Mouse (Mus musculus) limb, embryonic 14.5 days (tissue): ENCODE measurements around the gene Nell1. TPM values are rescaled to one million over a fixed set of nuclear protein-coding genes. Genes with fewer than 3 reads are reported as not detected.
A peak's percentile ranks its signal among the peaks of the same experiment; 100 is the strongest.
"Not testable (repeated sequence)": the region's sequence is repeated elsewhere in the genome, so short reads cannot be mapped to it uniquely, and the experiment has no call there.

Experiments used
- ATAC-seq: fragments of 200-750 bp; cut with Nextera tagmentation; 2 replicates; pipeline ENCODE4 v1.8.0; 2017; ENCODE audit warnings: low read depth, moderate number of reproducible peaks, moderate TSS enrichment; ENCODE audit not compliant: low FRiP score
- DNase-seq: peaks from one replicate; pipeline ENCODE4 v3.0.0-alpha.2; 2015; ENCODE audit warnings: low spot score
- H3K27ac ChIP-seq: fragments of 300-500 bp; sonication (generic); replicated peaks from 2 replicates; pipeline ENCODE4 v1.5.1; 2014; ENCODE audit warnings: low read depth, mild to moderate bottlenecking, low read length, moderate library complexity, mixed read lengths
- H3K27me3 ChIP-seq: fragments of 300-500 bp; sonication (generic); 2 replicates; pipeline ENCODE4 v1.6.1; 2014; ENCODE audit warnings: low read length, mixed read lengths; ENCODE audit not compliant: control insufficient read depth, insufficient read depth
- H3K36me3 ChIP-seq: fragments of 300-500 bp; sonication (generic); 2 replicates; pipeline ENCODE4 v1.6.1; 2014; ENCODE audit warnings: mild to moderate bottlenecking, low read length, moderate library complexity, mixed read lengths; ENCODE audit not compliant: control insufficient read depth, insufficient read depth
- H3K4me1 ChIP-seq: fragments of 300-500 bp; sonication (generic); 2 replicates; pipeline ENCODE4 v1.6.1; 2014; ENCODE audit warnings: antibody characterized with exemption, low read length, mixed read lengths; ENCODE audit not compliant: control insufficient read depth, insufficient read depth
- H3K4me2 ChIP-seq: fragments of 300-500 bp; sonication (generic); replicated peaks from 2 replicates; pipeline ENCODE4 v1.6.1; 2014; ENCODE audit warnings: low read depth, mild to moderate bottlenecking, low read length, moderate library complexity; ENCODE audit not compliant: severe bottlenecking
- H3K4me3 ChIP-seq: fragments of 300-500 bp; sonication (generic); replicated peaks from 2 replicates; pipeline ENCODE4 v1.5.1; 2014; ENCODE audit warnings: low read length
- H3K9ac ChIP-seq: fragments of 300-500 bp; sonication (generic); 2 replicates; pipeline ENCODE4 v1.6.1; 2014; ENCODE audit warnings: mild to moderate bottlenecking, low read depth, low read length, moderate library complexity; ENCODE audit not compliant: severe bottlenecking
- H3K9me3 ChIP-seq: fragments of 300-500 bp; sonication (generic); 2 replicates; pipeline ENCODE4 v1.6.1; 2016; ENCODE audit warnings: low read length; ENCODE audit not compliant: control insufficient read depth
- POLR2A ChIP-seq: fragments of 200-500 bp; IDR thresholded peaks from 2 replicates; pipeline ENCODE4 v1.8.0; 2012; ENCODE audit warnings: inconsistent platforms, mild to moderate bottlenecking, moderate library complexity, borderline replicate concordance; ENCODE audit not compliant: insufficient read depth, insufficient read length; ENCODE audit errors: extremely low read depth
- WGBS: fragments of 180-500 bp; shearing (Covaris S2); extraction: QIAGEN DNeasy Blood & Tissue Kit; methylation state at CpG from one replicate; pipeline ENCODE4 v1.1.7; 2014; 5-methylcytosine and 5-hydroxymethylcytosine counted together
- polyA plus RNA-seq, 2 experiments: library from polyadenylated mRNA; depleted of rRNA in 1 of 2; stranded (reverse) in 1 of 2; unstranded in 1 of 2; fragments of >200 nt; fragmentation: Nextera tagmentation in 1 of 2; extraction: Ambion mirVana in 1 of 2; gene quantifications; 2 replicates each; pipeline versions ENCODE4 v1.2.1 to v1.2.3; 2012 to 2014

The Nell1 gene
- polyA plus RNA-seq (2012; rRNA removed) (4.8 and 5.5 TPM in 2 replicates), polyA plus RNA-seq (2014; fragmentation: Nextera tagmentation; extraction: Ambion mirVana) (4.2 and 5.2 TPM in 2 replicates)

GRCm38 (mm10) chr7:49974841-49975440 is at the start of gene Nell1:
Nell1 (plus strand) TSS chr7:49974864.
- Histone ChIP-seq H3K27ac (no peak within 1 kb of the TSS), H3K27me3 (peaks cover 62% of the 10 kb centered on the region)

DNA sequence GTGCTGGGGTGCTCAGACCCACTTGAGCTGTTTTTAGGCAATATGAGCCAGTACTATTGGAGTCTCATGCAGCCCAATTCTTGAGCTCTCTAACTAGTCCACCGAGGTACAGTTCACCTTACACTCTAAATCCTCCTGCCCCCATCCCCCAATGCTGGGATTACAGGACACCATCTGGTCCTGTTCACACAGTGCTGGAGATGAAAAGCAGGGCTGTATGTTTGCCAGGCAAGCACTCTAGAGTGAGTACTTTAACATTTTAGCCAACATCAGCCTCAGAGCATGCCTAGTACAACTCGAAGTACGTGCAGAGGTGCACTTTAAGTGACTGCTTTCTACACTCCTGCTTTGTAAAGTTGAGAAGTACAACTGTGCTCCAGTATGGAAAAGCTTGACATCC is 46.1 kb upstream of the Nell1 start:
- 29% methylated on average over 3 of the region's 3 CpGs for WGBS
- no peak; the same call in 1 of the 2 replicates for ATAC-seq

More at GRCm38 (mm10) chr7:49974841-49975440, at the start of gene Nell1:
- ATAC-seq: no peak
- Histone ChIP-seq H3K4me1 (peaks cover 4% of the 10 kb centered on the region; the same call in 1 of the 2 replicates), H3K4me3 (peak within 1 kb of the TSS; percentile 45), H3K36me3 (no peaks in the 10 kb centered on the region), H3K4me2 (peak within 1 kb of the TSS; percentile 88), H3K9me3 (no peaks in the 10 kb centered on the region), H3K9ac (peak within 1 kb of the TSS; percentile 45)
- WGBS: under 1% methylated on average over 46 of the region's 52 CpGs
- DNase-seq: no peak
- no peak for TF ChIP-seq POLR2A

DNA sequence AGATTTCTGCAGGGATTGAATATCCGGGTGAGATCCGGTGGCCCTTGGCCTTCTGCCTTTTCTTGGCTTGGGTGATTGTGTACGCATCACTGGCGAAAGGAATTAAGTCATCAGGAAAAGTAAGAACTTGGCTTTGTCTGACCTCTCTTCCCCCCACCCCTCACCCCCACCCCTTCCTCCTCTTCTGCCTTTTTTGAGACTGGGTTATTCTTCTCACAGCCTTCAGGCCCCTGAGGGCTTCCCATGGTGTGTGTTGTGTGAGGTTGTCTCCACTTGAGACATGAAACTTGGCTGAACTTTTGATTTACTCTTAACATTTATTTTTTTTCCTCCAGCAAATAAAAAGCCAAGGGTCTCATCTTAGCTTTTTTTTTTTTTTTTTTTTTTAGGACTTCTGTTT is 44.7 kb upstream of the Nell1 start:
- no peak for TF ChIP-seq POLR2A
- Histone ChIP-seq H3K27ac (no peak overlapping the region), H3K27me3 (no peaks in the 10 kb centered on the region), H3K9ac (no peak overlapping the region), H3K4me2 (no peak overlapping the region), H3K4me1 (no peaks in the 10 kb centered on the region), H3K9me3 (no peaks in the 10 kb centered on the region), H3K36me3 (no peaks in the 10 kb centered on the region), H3K4me3 (no peak overlapping the region)
- DNase-seq (no peak), ATAC-seq (peak; percentile 63; the same call in 1 of the 2 replicates)
- WGBS: 81% methylated on average over 4 of the region's 4 CpGs

More for the DNA sequence above, 46.1 kb upstream of the Nell1 start:
- no peak overlapping the region for H3K27ac ChIP-seq
- H3K4me2 ChIP-seq: no peak overlapping the region
- H3K4me3 ChIP-seq: no peak overlapping the region
- no peaks in the 10 kb centered on the region for H3K4me1 ChIP-seq
- H3K9ac ChIP-seq: no peak overlapping the region
- DNase-seq: peak; percentile 37
- no peaks in the 10 kb centered on the region for H3K27me3 ChIP-seq
- no peaks in the 10 kb centered on the region for H3K9me3 ChIP-seq
- no peak for TF ChIP-seq POLR2A
- no peaks in the 10 kb centered on the region for H3K36me3 ChIP-seq

DNA sequence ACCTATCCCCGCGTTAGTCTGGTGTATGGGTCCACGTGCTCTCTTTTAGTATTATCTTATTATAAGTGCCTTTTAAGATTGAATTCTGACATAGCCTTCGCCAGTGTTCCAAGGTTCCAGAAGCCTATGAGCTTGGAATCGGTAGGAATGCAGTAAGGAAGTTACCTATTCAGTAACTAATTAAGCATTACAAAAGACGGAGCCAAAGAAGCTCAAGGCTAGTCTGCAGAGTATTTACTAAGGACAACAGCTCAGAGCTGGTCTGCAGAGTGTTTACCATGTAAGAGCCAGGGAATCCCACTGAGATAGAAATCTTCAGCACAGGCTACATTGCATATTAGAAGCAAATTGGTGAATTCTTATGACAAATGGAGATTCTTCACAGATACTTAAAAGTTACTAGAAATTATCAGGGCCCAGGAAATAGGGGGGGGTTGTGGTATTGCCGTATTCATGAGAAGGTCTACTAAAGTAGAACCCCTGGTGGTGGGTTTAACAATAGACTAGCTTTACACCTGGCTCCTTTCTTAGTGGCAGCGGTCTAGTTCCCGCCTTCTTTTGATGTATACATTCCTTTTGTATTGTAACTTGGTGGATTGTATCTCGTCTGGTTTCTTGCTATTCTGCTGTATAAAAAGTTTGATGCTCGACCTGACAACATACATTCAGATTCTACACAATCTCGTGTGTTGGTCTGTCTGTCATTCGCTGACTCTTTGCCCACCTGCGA is 41.1 kb upstream of the Nell1 start:
- DNase-seq, H3K4me2 ChIP-seq, H3K36me3 ChIP-seq, ATAC-seq, H3K27ac ChIP-seq, H3K4me3 ChIP-seq, H3K27me3 ChIP-seq, H3K9ac ChIP-seq, H3K4me1 ChIP-seq, H3K9me3 ChIP-seq: not testable (repeated sequence)
- WGBS: 84% methylated on average over 14 of the region's 14 CpGs

DNA sequence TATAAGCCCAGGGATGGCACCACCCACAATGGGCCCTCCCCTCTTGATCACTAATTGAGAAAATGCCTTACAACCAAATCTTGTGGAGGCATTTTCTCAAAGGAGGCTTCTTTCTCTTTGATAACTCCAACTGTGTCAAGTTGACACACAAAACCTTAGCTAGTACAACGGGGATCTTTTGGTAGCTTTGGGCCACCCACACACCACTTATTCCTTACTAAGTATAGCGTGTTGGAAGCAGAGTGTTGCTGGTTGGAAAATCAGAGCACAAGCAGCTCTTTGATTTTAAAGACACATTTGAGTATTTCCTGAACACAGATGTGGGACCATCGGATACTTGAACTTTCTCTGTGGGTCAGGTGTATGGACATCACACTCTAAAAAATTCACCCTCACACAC is 37.8 kb upstream of the Nell1 start:
- no peak overlapping the region for H3K4me2 ChIP-seq
- no peaks in the 10 kb centered on the region for H3K36me3 ChIP-seq
- no peaks in the 10 kb centered on the region for H3K9me3 ChIP-seq
- no peak overlapping the region for H3K27ac ChIP-seq
- 85% methylated on average over 3 of the region's 3 CpGs for WGBS
- DNase-seq (no peak), ATAC-seq (no peak)
- no peaks in the 10 kb centered on the region for H3K27me3 ChIP-seq
- H3K4me1 ChIP-seq: no peaks in the 10 kb centered on the region
- no peak for TF ChIP-seq POLR2A
- no peak overlapping the region for H3K9ac ChIP-seq
- no peak overlapping the region for H3K4me3 ChIP-seq
